Mouse (Mus musculus) midbrain, embryonic 11.5 days (tissue): ENCODE data around the gene Atp6ap2. TPM values are rescaled to one million over a fixed set of nuclear protein-coding genes. Genes with fewer than 3 reads are reported as not detected.

Experiments
- ATAC-seq: fragments of 200-750 bp; cut with Nextera tagmentation; 2 replicates; pipeline ENCODE4 v1.8.0; 2017; ENCODE audit warnings: moderate TSS enrichment, moderate library complexity; ENCODE audit not compliant: low FRiP score
- DNase-seq: peaks from one replicate; pipeline ENCODE4 v3.0.0; 2015; ENCODE audit warnings: low spot score; ENCODE audit errors: missing footprints
- H3K27ac ChIP-seq: fragments of 300-500 bp; sonication (generic); 2 replicates; pipeline ENCODE4 v1.5.1; 2014; ENCODE audit warnings: low read depth, low read length
- H3K27me3 ChIP-seq: fragments of 300-500 bp; sonication (generic); 2 replicates; pipeline ENCODE4 v1.6.1; 2014; ENCODE audit warnings: mild to moderate bottlenecking, low read length, moderate library complexity, mixed read lengths; ENCODE audit not compliant: control insufficient read depth, insufficient read depth
- H3K36me3 ChIP-seq: fragments of 300-500 bp; sonication (generic); 2 replicates; pipeline ENCODE4 v1.6.1; 2014; ENCODE audit warnings: mild to moderate bottlenecking, low read length, moderate library complexity, mixed read lengths; ENCODE audit not compliant: control insufficient read depth, insufficient read depth
- H3K4me1 ChIP-seq: fragments of 300-500 bp; sonication (generic); 2 replicates; pipeline ENCODE4 v1.6.1; 2014; ENCODE audit warnings: low read length; ENCODE audit not compliant: control insufficient read depth, insufficient read depth
- H3K4me2 ChIP-seq: fragments of 300-500 bp; sonication (generic); 2 replicates; pipeline ENCODE4 v1.6.1; 2014; ENCODE audit warnings: mild to moderate bottlenecking, moderate library complexity
- H3K4me3 ChIP-seq: fragments of 300-500 bp; sonication (generic); 2 replicates; pipeline ENCODE4 v1.5.1; 2014; ENCODE audit warnings: low read depth, low read length
- H3K9ac ChIP-seq: fragments of 300-500 bp; sonication (generic); 2 replicates; pipeline ENCODE4 v1.6.1; 2014; ENCODE audit warnings: low read length
- H3K9me3 ChIP-seq: fragments of 300-500 bp; sonication (generic); 2 replicates; pipeline ENCODE4 v1.6.1; 2016; ENCODE audit warnings: low read length; ENCODE audit not compliant: control insufficient read depth
- WGBS: fragments of 180-500 bp; shearing (Covaris S2); extraction: QIAGEN DNeasy Blood & Tissue Kit; methylation state at CpG from one replicate; pipeline ENCODE4 v1.1.7; 2014; 5-methylcytosine and 5-hydroxymethylcytosine counted together
- polyA plus RNA-seq: library from polyadenylated mRNA; unstranded; fragments of >200 nt; fragmentation: Nextera tagmentation; extraction: Ambion mirVana; gene quantifications from 2 replicates; pipeline ENCODE4 v1.2.1, GENCODE M21; 2014

The Atp6ap2 gene
- polyA plus RNA-seq, 1 experiment from 2014 or later, result 98.7 TPM

DNA sequence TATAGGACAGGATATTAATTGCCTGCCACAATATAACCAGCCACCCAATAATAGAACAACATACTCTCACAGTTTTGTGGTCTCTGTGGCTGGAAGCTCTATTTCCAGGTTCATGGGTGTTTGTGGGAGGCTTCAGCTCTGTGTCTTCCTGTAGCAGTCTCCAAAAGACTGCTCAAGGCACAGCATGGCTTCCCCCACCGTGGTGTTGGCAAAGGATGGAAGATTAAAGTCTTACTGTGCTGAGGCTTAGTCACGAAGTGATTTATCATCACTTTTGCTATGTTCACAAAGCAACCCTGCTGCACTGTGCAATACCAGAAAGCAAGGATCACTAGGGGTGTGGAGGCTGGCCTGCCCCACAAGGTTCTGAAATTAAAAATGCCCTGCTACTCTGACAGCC is 66.3 kb downstream of the Atp6ap2 start:
- 75% methylated on average over 2 of the region's 2 CpGs for WGBS
- ATAC-seq, result no peak
- Histone ChIP-seq H3K4me2 (no peak overlapping the region), H3K9me3 (no peaks in the 10 kb centered on the region), H3K4me3 (no peak overlapping the region), H3K36me3 (peaks cover 5% of the 10 kb centered on the region), H3K27me3 (no peaks in the 10 kb centered on the region), H3K27ac (no peak overlapping the region), H3K9ac (no peak overlapping the region), H3K4me1 (no peaks in the 10 kb centered on the region)
- no peak for DNase-seq

Other genes starting within 250 kb of the Atp6ap2 start
- gene 1810030O07Rik, start 85.9 kb downstream of the Atp6ap2 start, polyA plus RNA-seq, result 35.6 and 38.5 TPM in 2 replicates
- gene Med14, start 174.3 kb downstream of the Atp6ap2 start, polyA plus RNA-seq, result 25.9 and 26.7 TPM in 2 replicates